Comparison of ENCODE assay signal across 16 mouse cellular contexts in genomic region chr14:47445331-47446095, GRCm38 (mm10). TPM values are rescaled to one million over a fixed set of nuclear protein-coding genes. Genes with fewer than 3 reads are reported as not detected.
DNase-seq lines count a peak whose midpoint lies in the region; ATAC-seq lines count a peak whose summit lies in the region.
"Had no signal": no experiment of that assay in that cellular context is flagged by ENCODE, and none has a peak within 500 bp of the region (broad histone marks: within the 10 kb centered on the region; RNA-seq: fewer than 3 reads in every experiment).

No protein-coding gene starts in this region.

- ATAC-seq in forebrain, embryonic 13.5 days = peak; percentile 55; the same call in 1 of the 2 replicates
- ATAC-seq in heart, embryonic 13.5 days (ENCODE audit: extremely low read depth, insufficient number of reproducible peaks, low FRiP score, low TSS enrichment) = no peak
- ATAC-seq: liver, embryonic 12.5 days; lung, postnatal 0 days; midbrain, embryonic 13.5 days had no signal

- no peak overlapping the region for H3K4me2 ChIP-seq in forebrain, embryonic 13.5 days
- peak overlapping the region; percentile 18; the same call in 1 of the 2 replicates for H3K4me2 ChIP-seq in heart, embryonic 13.5 days
- H3K4me2 ChIP-seq: liver, embryonic 12.5 days; midbrain, embryonic 13.5 days; neural tube, embryonic 12.5 days had no signal

- WGBS in forebrain, embryonic 13.5 days = 58% methylated on average over 9 of the region's 9 CpGs
- 77% methylated on average over 9 of the region's 9 CpGs for WGBS in forebrain, embryonic 10.5 days
- 57% methylated on average over 9 of the region's 9 CpGs for WGBS in heart, embryonic 13.5 days

- intact Hi-C loops in heart, postnatal 25 days (cut with DNase I) = no loop called here

- H3K9me3 ChIP-seq in forebrain, embryonic 13.5 days (replicated peaks) = no peaks in the 10 kb centered on the region
- peaks cover 9% of the 10 kb centered on the region; the same call in 1 of the 2 replicates for H3K9me3 ChIP-seq in forebrain, embryonic 10.5 days
- peaks cover 3% of the 10 kb centered on the region; the same call in 1 of the 2 replicates for H3K9me3 ChIP-seq in heart, embryonic 13.5 days
- H3K9me3 ChIP-seq: liver, embryonic 12.5 days had no signal

- H3K4me3 ChIP-seq in forebrain, embryonic 13.5 days = no peak overlapping the region
- H3K4me3 ChIP-seq in forebrain, embryonic 10.5 days = no peak overlapping the region
- H3K4me3 ChIP-seq in heart, embryonic 13.5 days = no peak overlapping the region
- H3K4me3 ChIP-seq: liver, embryonic 12.5 days; midbrain, embryonic 13.5 days; neural tube, embryonic 12.5 days had no signal

- no peaks in the 10 kb centered on the region for H3K4me1 ChIP-seq in forebrain, embryonic 13.5 days
- no peaks in the 10 kb centered on the region for H3K4me1 ChIP-seq in forebrain, embryonic 10.5 days
- H3K4me1 ChIP-seq in heart, embryonic 13.5 days = no peaks in the 10 kb centered on the region
- H3K4me1 ChIP-seq: liver, embryonic 12.5 days; midbrain, embryonic 13.5 days; neural tube, embryonic 12.5 days had no signal

- no peak for DNase-seq in forebrain, embryonic 10.5 days (ENCODE audit: extremely low spot score, low spot score)
- no peak for DNase-seq in heart, postnatal 25 days (ENCODE audit: low spot score)
- peak; percentile 11 for DNase-seq in right cerebral cortex, postnatal 25 days
- DNase-seq in right cerebral cortex, postnatal 36 days (ENCODE audit: low spot score in 2 of 2) = no peak
- no peak for DNase-seq in thymus, postnatal 4 days
- DNase-seq in lung, postnatal 36 days = no peak
- DNase-seq: adrenal gland, postnatal 14 days; cerebellum, adult 8-10 months; kidney, postnatal 10 days; thymus, adult 18-20 months had no signal

- H3K9ac ChIP-seq in forebrain, embryonic 13.5 days = no peak overlapping the region
- H3K9ac ChIP-seq in heart, embryonic 13.5 days = no peak overlapping the region
- H3K9ac ChIP-seq: liver, embryonic 12.5 days; midbrain, embryonic 13.5 days; neural tube, embryonic 12.5 days had no signal

- no peaks in the 10 kb centered on the region for H3K36me3 ChIP-seq in forebrain, embryonic 13.5 days (ENCODE audit: poor library complexity, severe bottlenecking)
- H3K36me3 ChIP-seq in forebrain, embryonic 10.5 days (replicated peaks) = no peaks in the 10 kb centered on the region
- H3K36me3 ChIP-seq in heart, embryonic 13.5 days = no peaks in the 10 kb centered on the region
- H3K36me3 ChIP-seq: liver, embryonic 12.5 days; midbrain, embryonic 13.5 days; neural tube, embryonic 12.5 days had no signal

- H3K27ac ChIP-seq in forebrain, embryonic 13.5 days = no peak overlapping the region
- no peak overlapping the region for H3K27ac ChIP-seq in forebrain, embryonic 10.5 days
- peak overlapping the region; percentile 73 for H3K27ac ChIP-seq in heart, embryonic 13.5 days (replicated peaks)
- H3K27ac ChIP-seq: liver, embryonic 12.5 days; midbrain, embryonic 13.5 days; neural tube, embryonic 12.5 days had no signal

- no peaks in the 10 kb centered on the region for H3K27me3 ChIP-seq in forebrain, embryonic 13.5 days
- no peaks in the 10 kb centered on the region for H3K27me3 ChIP-seq in forebrain, embryonic 10.5 days (ENCODE audit: poor library complexity, severe bottlenecking)
- H3K27me3 ChIP-seq in heart, embryonic 13.5 days (replicated peaks) = no peaks in the 10 kb centered on the region
- H3K27me3 ChIP-seq: liver, embryonic 12.5 days; midbrain, embryonic 13.5 days; neural tube, embryonic 12.5 days had no signal

RNA-seq across cellular contexts. Expression of gene Fbxo34, which starts 4.7 kb away (rescaled TPM):
- 20.4 and 23.5 TPM in 2 replicates for polyA plus RNA-seq in forebrain, embryonic 13.5 days (2015; fragmentation: Nextera tagmentation; extraction: Ambion mirVana)
- 26.5 and 28.4 TPM in 2 replicates for polyA plus RNA-seq in forebrain, embryonic 10.5 days (2016; fragmentation: Nextera tagmentation; extraction: Ambion mirVana)
- polyA plus RNA-seq in heart, embryonic 13.5 days (2015; fragmentation: Nextera tagmentation; extraction: Ambion mirVana) = 15.1 and 16.0 TPM in 2 replicates
- 10 to 100 TPM; 12.2 to 13.6 TPM for total RNA-seq in heart, postnatal 25 days (2021)

RNA-seq across cellular contexts. Expression of gene Dlgap5, which starts 27.3 kb away (rescaled TPM):
- 42.0 and 45.0 TPM in 2 replicates for polyA plus RNA-seq in forebrain, embryonic 13.5 days (2015; fragmentation: Nextera tagmentation; extraction: Ambion mirVana)
- 86.4 and 88.0 TPM in 2 replicates for polyA plus RNA-seq in forebrain, embryonic 10.5 days (2016; fragmentation: Nextera tagmentation; extraction: Ambion mirVana)
- 31.0 and 33.4 TPM in 2 replicates for polyA plus RNA-seq in heart, embryonic 13.5 days (2015; fragmentation: Nextera tagmentation; extraction: Ambion mirVana)
- 1 to 10 TPM in 1 of 2 experiments, under 1 TPM in 1; 0.57 to 1.1 TPM for total RNA-seq in heart, postnatal 25 days (2021)
